Mouse (Mus musculus): ENCODE results near the gene Tcp11x2. TPM values are rescaled to one million over a fixed set of nuclear protein-coding genes. Genes with fewer than 3 reads are reported as not detected.

The Tcp11x2 gene
- polyA plus RNA-seq (2012; rRNA removed) = not detected in 2 replicates

GRCm38 (mm10) chrX:135693633-135694032, at the start of gene Tcp11x2:
TSS of gene Tcp11x2 (minus strand) at chrX:135693790.

DNA sequence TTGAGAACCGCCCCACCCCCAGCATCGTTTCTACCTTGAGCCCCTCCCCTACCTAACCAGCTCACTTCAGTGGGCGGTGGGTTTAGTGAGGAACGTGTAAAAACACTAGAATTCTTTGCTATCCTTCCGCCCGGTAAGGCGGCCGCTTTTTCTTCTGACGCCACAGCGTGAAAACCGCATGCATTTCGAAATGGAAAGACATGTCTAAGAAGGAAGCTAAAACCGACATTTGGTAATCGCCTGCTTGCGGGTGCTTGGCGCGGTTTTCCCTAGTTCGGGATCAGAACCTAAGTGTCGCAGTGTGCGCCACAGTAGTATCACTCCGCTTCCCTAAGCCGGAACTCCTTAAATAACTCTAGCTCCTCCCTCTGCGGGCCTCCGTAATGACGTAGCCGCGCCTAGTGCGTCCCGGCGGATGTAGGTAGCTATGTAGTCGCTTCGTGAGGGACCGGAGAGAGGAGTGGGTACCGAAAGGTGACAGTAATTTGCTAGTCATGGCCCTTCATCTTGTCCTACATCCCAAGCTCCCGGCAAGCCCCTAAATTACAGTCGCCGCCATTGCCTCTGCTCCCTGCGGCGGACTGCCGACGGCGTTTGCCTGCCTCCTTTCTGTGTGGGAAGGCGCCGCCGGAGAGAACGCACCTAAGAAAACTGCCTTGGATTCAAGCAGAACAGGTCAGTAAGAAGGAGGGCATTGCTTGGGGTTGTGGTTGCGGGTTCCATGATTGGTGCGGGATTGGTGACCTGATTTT, 48.9 kb upstream of the Tcp11x2 start, which contains the start of the genes Armcx5 and Gprasp1:
Armcx5 (plus strand) TSS at position 430 of the 752 bp plus-strand sequence.
Gprasp1 (plus strand) TSS at position 430 of the 752 bp plus-strand sequence.

GRCm38 (mm10) chrX:135725161-135725560, 31.6 kb upstream of the Tcp11x2 start, which contains the start of gene Tmsb15a:
TSS of gene Tmsb15a (minus strand) at chrX:135725261.

DNA sequence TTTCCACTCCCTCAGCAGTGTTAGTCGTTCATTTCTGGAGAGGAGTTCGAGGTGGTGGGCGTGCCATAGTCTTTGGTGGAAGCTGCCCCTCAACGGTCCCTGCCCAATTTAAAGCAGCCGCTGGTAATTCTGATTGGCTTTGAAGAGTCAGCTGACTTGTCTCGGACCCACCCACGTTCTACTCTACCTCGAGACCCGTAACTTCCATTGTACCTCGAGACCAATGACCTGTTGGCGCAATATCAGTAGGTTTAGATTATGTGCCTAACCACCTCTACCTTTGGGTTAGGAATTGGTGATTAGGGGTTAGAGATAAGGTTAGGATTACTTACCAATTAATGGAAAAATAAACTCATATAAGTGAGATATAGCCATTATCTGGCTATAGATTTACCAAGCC, 66.0 kb downstream of the Tcp11x2 start, which contains the start of gene Prame:
Prame (minus strand) TSS at position 101 of the 400 bp plus-strand sequence.

Other genes with a start within 250 kb of the Tcp11x2 start
- gene AV320801, start 199.2 kb downstream of the Tcp11x2 start, polyA plus RNA-seq (2012; rRNA removed) = not detected in 2 replicates
- gene Nxf7, start 95.0 kb downstream of the Tcp11x2 start, polyA plus RNA-seq (2012; rRNA removed) = 0.14 and 0.20 TPM in 2 replicates
- not detected in 2 replicates for gene Prame, start 66.1 kb downstream of the Tcp11x2 start, polyA plus RNA-seq (2012; rRNA removed)
- gene Tmsb15a, start 31.5 kb upstream of the Tcp11x2 start, polyA plus RNA-seq (2012; rRNA removed) = not detected in 2 replicates
- gene Armcx5, start 48.9 kb upstream of the Tcp11x2 start, polyA plus RNA-seq (2012; rRNA removed) = 1.5 and 1.6 TPM in 2 replicates
- 5.2 and 5.4 TPM in 2 replicates for gene Gprasp1, start 48.9 kb upstream of the Tcp11x2 start, polyA plus RNA-seq (2012; rRNA removed)
- gene Bhlhb9, start 103.8 kb upstream of the Tcp11x2 start, polyA plus RNA-seq (2012; rRNA removed) = 8.2 and 8.6 TPM in 2 replicates
- gene Gprasp2, start 145.2 kb upstream of the Tcp11x2 start, polyA plus RNA-seq (2012; rRNA removed) = 0.89 and 0.99 TPM in 2 replicates